Mouse (Mus musculus) olfactory bulb, adult 2 months (tissue): ENCODE measurements around the gene Nog. TPM values are rescaled to one million over a fixed set of nuclear protein-coding genes. Genes with fewer than 3 reads are reported as not detected.

Source experiments
- H3K27ac ChIP-seq: fragments of 200-500 bp; 2 replicates; pipeline ENCODE4 v1.5.1; 2012; ENCODE audit warnings: low read depth, low read length; ENCODE audit not compliant: insufficient read depth
- H3K4me1 ChIP-seq: fragments of 200-500 bp; 2 replicates; pipeline ENCODE4 v1.6.1; 2012; ENCODE audit warnings: low read length; ENCODE audit not compliant: control insufficient read depth, insufficient read depth
- H3K4me3 ChIP-seq: fragments of 200-500 bp; 2 replicates; pipeline ENCODE4 v1.5.1; 2012; ENCODE audit warnings: mild to moderate bottlenecking, low read depth, low read length, moderate library complexity; ENCODE audit not compliant: insufficient read depth
- CTCF ChIP-seq: fragments of 200-500 bp; IDR thresholded peaks from 2 replicates; pipeline ENCODE4 v1.5.1; 2012; ENCODE audit warnings: low read depth, mild to moderate bottlenecking, low read length, moderate library complexity; ENCODE audit not compliant: insufficient read depth
- POLR2A ChIP-seq: fragments of 200-500 bp; IDR thresholded peaks from 2 replicates; pipeline ENCODE4 v1.6.1; 2012; ENCODE audit warnings: mild to moderate bottlenecking, low read depth, low read length, moderate library complexity; ENCODE audit not compliant: insufficient read depth
- WGBS: fragments of 180-500 bp; shearing (Covaris S2); methylation state at CpG from one replicate; pipeline ENCODE4 v1.1.7; 2018; 5-methylcytosine and 5-hydroxymethylcytosine counted together
- polyA plus RNA-seq: library from polyadenylated mRNA; stranded (reverse); fragments of >200 nt; gene quantifications from 2 replicates; pipeline ENCODE4 v1.2.4, GENCODE M21; 2012; ENCODE audit warnings: low replicate concordance; ENCODE audit not compliant: missing spikeins, insufficient read depth, insufficient read length

The Nog gene
- polyA plus RNA-seq, 1 experiment, result not detected

DNA sequence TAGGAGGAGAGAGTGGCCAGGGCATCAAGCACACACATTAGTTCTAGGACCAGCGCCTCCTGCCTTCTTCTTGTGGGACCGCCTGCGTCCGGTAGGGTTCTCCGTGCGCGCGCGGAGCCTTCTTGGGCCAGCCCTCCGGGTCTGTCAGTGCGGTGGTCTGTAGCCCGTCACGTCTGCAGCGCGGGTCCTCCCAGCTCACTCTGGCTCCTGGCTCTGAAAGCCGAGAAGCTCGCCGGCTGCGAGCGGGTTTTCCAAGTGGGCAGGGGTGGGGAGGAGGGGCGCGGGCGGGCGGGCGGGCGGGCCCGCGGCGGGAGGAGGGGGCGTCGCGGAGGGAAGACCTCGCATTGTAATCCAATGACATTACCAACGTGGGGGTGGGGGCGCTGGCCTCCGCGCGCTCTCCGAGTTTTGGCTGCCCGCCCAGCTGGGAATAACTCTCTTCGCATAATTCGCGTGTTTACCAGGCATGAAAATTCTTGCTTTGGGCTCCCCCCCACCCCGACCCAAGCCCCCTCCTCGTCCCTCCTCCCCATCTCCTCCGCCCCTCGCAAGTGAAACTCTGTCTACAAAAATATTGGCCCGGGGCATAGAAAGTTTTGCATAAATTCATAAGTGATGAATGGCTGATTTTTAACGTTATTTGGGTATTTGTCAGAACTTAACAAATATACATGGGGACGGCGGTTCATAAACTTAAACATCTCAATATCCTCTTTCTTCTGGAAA is 3.7 kb downstream of the Nog start:
- H3K4me1 ChIP-seq, result peaks cover 16% of the 10 kb centered on the region
- under 1% methylated on average over 44 of the region's 51 CpGs for WGBS
- no peak for TF ChIP-seq POLR2A
- TF ChIP-seq CTCF, result peak; percentile 46; the same call in 1 of the 2 replicates
- peak overlapping the region; percentile 56 for H3K4me3 ChIP-seq
- no peak overlapping the region for H3K27ac ChIP-seq

DNA sequence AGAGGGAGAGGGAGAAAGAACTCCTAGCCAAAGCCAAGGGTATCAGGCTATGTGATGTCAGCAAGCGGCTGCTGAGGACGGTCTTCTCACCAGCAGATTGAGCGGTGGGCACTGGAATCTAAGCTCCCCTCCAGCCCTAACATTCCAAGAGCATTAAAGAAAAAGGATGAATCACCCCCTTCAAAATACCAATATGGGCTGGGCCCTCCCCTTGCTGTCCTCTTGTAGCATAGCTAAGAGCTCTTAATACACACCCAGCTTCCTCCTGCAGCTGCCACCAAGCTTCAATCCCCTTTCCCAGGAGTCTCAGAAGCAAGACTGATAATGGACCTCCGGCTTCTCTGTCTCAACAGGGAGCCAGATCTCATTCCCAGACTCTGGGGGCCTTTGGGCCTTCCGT is 4.6 kb downstream of the Nog start:
- 0 out of 2 replicates have a peak overlapping the region, but pooled peaks have one; percentile 56 for H3K4me3 ChIP-seq
- TF ChIP-seq POLR2A (no peak), CTCF (no peak)
- peaks cover 14% of the 10 kb centered on the region for H3K4me1 ChIP-seq
- WGBS, result 63% methylated on average over 5 of the region's 5 CpGs
- H3K27ac ChIP-seq, result no peak overlapping the region

DNA sequence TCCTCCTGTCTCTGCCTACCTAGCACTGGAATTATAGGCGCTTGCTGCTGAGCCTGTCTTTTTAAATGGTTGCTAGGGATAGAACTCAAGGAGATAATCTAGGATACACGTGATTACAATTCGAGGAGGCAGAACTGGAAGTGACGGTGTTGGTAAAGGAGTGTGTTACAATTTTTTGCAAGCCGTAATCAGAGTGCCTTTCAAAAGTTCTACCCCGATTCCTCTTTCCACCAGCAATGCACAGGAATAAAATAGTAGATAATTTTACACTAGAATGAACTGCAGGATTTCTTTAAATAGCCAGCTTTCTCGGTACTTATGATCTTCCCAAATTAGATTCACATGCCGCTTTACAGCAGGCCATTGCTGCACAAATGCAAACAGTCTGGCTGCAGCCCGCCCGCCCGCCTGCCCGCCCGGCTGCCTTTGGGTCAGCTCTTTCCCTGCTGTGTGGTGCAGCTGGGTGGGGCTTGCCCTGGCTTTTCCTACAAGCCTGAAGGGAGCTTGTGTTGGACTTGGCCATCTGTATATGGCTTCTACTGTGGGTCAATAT is 32.2 kb downstream of the Nog start:
- H3K4me1 ChIP-seq, result peaks cover 3% of the 10 kb centered on the region
- 40% methylated on average over 13 of the region's 13 CpGs for WGBS
- no peak for TF ChIP-seq POLR2A
- TF ChIP-seq CTCF, result no peak
- no peak overlapping the region for H3K4me3 ChIP-seq
- no peak overlapping the region for H3K27ac ChIP-seq

DNA sequence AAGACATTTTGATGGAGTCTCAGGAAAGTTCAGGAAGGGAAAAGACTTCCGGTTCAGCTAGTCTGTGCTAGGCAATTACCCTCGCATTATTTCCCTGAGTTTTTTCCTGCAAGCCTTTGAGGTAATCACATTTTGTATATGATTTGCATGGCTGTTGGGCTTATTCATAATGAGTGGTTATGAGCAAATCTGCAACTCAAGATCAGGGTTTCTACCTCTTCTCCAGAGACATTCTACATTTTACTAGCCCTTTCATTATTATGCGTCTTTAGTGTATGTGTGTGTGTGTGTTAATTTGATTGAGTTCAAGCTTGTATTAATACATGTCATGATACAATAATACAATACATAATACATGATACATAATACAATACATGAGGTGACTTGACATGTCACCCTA is 34.6 kb downstream of the Nog start:
- H3K27ac ChIP-seq, result no peak overlapping the region
- TF ChIP-seq CTCF (no peak), POLR2A (no peak)
- whole genome bisulfite sequencing, result 94% methylated on average over 3 of the region's 3 CpGs
- peaks cover 3% of the 10 kb centered on the region for H3K4me1 ChIP-seq
- H3K4me3 ChIP-seq, result no peak overlapping the region

DNA sequence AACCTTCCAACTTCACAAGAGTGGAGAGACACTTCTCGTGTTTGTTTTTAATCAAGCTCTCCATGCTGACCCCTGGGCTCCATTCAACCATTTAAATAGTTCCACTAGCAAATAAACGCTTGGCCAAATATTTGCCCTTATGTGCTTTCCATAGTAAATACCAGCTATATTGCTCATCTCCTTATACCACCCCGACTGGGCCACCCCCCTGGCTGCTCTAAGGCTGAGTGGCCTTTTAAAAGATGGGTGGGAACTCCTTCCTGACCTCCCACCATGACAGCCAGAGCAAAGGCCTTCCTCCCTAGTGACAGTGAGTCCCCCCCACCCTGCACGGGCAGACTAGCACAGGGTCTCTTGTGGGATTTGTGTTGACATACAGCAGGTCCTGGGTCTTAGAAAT is 37.1 kb downstream of the Nog start:
- WGBS, result 80% methylated on average over 4 of the region's 4 CpGs
- Histone ChIP-seq H3K4me3 (no peak overlapping the region), H3K27ac (no peak overlapping the region), H3K4me1 (peaks cover 2% of the 10 kb centered on the region)
- no peak for TF ChIP-seq CTCF
- no peak for TF ChIP-seq POLR2A

DNA sequence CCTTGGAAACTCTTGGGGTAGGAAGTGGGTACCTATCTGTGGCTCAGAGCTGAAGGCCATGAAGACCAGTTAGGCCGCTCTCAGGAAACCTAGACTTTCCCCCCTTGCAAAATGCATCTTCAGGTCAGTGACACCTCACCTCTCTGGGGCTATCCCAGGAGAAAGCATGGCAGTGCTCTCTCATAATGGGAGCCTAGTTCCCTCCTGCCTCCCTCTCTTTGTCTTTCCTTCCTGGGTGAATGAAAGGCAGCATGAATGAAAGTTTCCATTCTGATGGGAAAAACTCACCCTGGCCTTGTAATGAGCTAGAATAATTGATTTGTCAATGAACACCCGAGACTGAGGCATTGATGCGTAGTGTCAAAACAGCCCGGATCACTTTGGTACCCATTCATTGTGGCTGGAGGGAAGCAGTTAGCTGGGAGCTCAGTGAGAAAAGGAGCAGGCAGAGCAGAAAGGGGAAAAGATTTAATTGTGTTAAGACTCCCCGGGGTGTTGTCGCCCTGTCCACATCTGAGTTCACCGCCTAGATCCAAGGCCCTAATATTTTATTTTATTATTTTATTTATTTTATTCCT is 42.7 kb downstream of the Nog start:
- 60% methylated on average over 7 of the region's 7 CpGs for WGBS

DNA sequence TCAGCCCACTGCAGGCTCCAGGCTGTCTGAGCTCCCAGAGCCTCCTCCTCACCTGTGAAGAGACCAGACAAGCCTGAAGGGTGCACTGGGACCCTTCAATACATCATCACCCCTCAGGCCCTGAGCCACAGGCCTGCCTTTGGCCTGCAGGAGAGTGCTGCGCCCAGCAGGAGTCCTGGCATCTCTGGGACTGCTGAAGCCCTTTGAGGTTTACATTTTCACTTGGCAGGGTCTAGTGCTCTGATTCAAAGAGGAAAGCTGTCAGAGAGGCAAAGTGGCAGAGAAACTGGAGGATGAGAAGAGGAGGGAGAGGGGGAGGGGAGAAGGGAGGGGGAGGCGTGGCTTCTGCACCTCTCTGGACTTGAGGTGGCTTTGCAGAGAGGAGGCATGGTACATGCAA is 44.2 kb downstream of the Nog start:
- H3K27ac ChIP-seq, result no peak overlapping the region
- WGBS, result 53% methylated on average over 2 of the region's 2 CpGs

More for the DNA sequence above, 42.7 kb downstream of the Nog start:
- Histone ChIP-seq H3K4me3 (no peak overlapping the region), H3K27ac (no peak overlapping the region), H3K4me1 (no peaks in the 10 kb centered on the region)
- TF ChIP-seq POLR2A, result no peak
- TF ChIP-seq CTCF, result no peak

DNA sequence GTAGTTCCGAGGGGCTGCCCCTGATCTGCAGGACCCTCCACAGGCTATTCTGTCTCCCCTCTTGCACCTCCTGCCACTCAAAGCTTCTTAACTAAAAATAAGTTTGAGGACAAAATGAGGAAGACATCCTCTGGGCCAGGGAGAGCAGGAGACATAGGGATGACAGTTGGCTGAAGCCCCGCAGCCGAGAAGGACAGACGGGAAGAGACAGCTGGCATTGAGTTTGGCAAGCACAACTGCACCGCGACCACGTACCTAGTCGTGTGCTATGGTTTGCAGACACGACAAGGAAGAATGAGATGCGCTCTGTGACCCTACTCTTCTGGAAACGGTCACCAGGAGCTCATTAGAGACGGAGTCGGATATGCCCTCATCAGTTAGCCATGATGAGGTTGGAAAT is 48.2 kb downstream of the Nog start:
- 91% methylated on average over 13 of the region's 13 CpGs for WGBS
- no peak overlapping the region for H3K4me3 ChIP-seq
- no peak for TF ChIP-seq CTCF
- no peak for TF ChIP-seq POLR2A
- H3K27ac ChIP-seq, result no peak overlapping the region
- no peaks in the 10 kb centered on the region for H3K4me1 ChIP-seq

More for the DNA sequence above, 44.2 kb downstream of the Nog start:
- Histone ChIP-seq H3K4me1 (no peaks in the 10 kb centered on the region), H3K4me3 (no peak overlapping the region)
- no peak for TF ChIP-seq POLR2A
- TF ChIP-seq CTCF, result no peak

Other genes starting within 250 kb of the Nog start
- gene Dgke, start 235.5 kb downstream of the Nog start, polyA plus RNA-seq, result 99.2 TPM in 1 of 2 replicates, not detected in the other
- gene Gm525, start 228.5 kb downstream of the Nog start, polyA plus RNA-seq, result not detected in 2 replicates